Mouse (Mus musculus) cerebellum, adult 2 months (tissue): ENCODE data around the gene Khdc4.

Experiments
- CTCF ChIP-seq: fragments of 200-500 bp; IDR thresholded peaks from 2 replicates; pipeline ENCODE4 v1.5.1; 2011; ENCODE audit warnings: low read depth, mild to moderate bottlenecking, control low read depth, low read length, moderate library complexity, borderline replicate concordance; ENCODE audit not compliant: insufficient read depth
- POLR2A ChIP-seq: fragments of 200-500 bp; IDR thresholded peaks from 2 replicates; pipeline ENCODE4 v1.6.1; 2011; ENCODE audit warnings: low read length, control low read depth, borderline replicate concordance; ENCODE audit not compliant: insufficient read depth

DNA sequence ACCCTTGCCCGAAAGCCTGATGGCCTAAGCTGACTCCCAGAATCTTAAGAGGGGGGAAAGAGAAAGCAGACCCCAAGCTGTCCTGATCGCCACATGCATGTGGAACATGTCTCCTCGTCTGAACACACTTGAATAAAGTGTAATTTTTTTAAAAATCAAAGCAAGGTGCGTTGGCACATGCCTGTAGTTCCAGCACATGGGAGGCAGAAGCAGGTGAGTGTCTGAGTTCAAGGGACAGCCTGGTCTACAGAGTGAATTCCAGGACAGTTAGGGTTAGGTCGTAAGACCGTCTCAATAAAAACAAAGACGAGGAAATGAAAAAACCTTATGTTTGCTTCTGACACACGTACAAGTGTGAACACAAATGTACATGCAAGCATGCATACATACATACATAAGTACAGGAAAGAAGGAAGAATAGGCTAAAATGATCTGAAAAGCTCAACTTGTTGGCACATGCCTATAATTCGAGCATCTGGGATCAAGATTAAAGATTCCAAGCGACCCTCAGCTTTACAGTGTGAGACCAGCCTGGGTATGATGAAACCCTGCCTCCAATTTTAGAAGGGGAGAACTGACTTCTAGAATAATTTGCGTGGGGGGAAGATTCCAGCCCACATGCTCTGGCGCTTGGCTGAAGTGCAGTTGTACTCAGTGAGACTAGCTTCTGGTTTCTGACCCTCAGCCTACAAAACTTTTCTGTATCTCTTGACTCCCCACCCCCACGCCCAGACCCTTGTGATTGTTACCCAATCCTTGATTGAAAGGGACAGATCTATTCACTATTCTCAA, 34.7 kb upstream of the Khdc4 start:
- no peak for TF ChIP-seq CTCF
- TF ChIP-seq POLR2A, result no peak
